Mouse (Mus musculus): ENCODE measurements around the gene Saxo1. TPM values are rescaled to one million over a fixed set of nuclear protein-coding genes. Genes with fewer than 3 reads are reported as not detected.

Gene Saxo1
- polyA plus RNA-seq, 1 experiment from 2014 or later = not detected

GRCm38 (mm10) chr4:86555035-86555707 lies 3.0 kb downstream of the Saxo1 start:
- ATAC-seq (replicated peaks; ENCODE audit: low FRiP score) = 0 out of 2 replicates have a peak, but pooled peaks have one; percentile 36
- 22% methylated on average over 6 of the region's 6 CpGs for WGBS
- H3K36me3 ChIP-seq = no peaks in the 10 kb centered on the region

GRCm38 (mm10) chr4:86548332-86548731 lies 9.8 kb downstream of the Saxo1 start:
- H3K4me1 ChIP-seq = peaks cover 13% of the 10 kb centered on the region
- no peak overlapping the region for H3K27ac ChIP-seq
- no peaks in the 10 kb centered on the region for H3K27me3 ChIP-seq
- no peaks in the 10 kb centered on the region for H3K9me3 ChIP-seq (replicated peaks)
- no peak overlapping the region for H3K9ac ChIP-seq
- no peak overlapping the region for H3K4me3 ChIP-seq (replicated peaks)
- no peak overlapping the region for H3K4me2 ChIP-seq
- 87% methylated on average over 9 of the region's 9 CpGs for WGBS
- no peaks in the 10 kb centered on the region for H3K36me3 ChIP-seq
- ATAC-seq (replicated peaks; ENCODE audit: low FRiP score) = no peak

More at GRCm38 (mm10) chr4:86555035-86555707, 3.0 kb downstream of the Saxo1 start:
- H3K4me1 ChIP-seq = 0 out of 2 replicates have a peak, but pooled peaks cover 2% of the 10 kb centered on the region
- no peaks in the 10 kb centered on the region for H3K9me3 ChIP-seq (replicated peaks)
- H3K27me3 ChIP-seq = no peaks in the 10 kb centered on the region
- no peak overlapping the region for H3K4me2 ChIP-seq
- no peak overlapping the region for H3K27ac ChIP-seq
- H3K9ac ChIP-seq = no peak overlapping the region
- H3K4me3 ChIP-seq (replicated peaks) = no peak overlapping the region

GRCm38 (mm10) chr4:86545615-86546014 lies 12.5 kb downstream of the Saxo1 start:
- Histone ChIP-seq H3K9me3 (replicated peaks) (no peaks in the 10 kb centered on the region), H3K27ac (no peak overlapping the region), H3K4me1 (peaks cover 14% of the 10 kb centered on the region), H3K9ac (no peak overlapping the region), H3K36me3 (no peaks in the 10 kb centered on the region), H3K4me3 (replicated peaks) (no peak overlapping the region), H3K4me2 (no peak overlapping the region), H3K27me3 (no peaks in the 10 kb centered on the region)
- whole genome bisulfite sequencing = 47% methylated on average over 5 of the region's 5 CpGs
- 0 out of 2 replicates have a peak, but pooled peaks have one; percentile 20 for ATAC-seq (replicated peaks; ENCODE audit: low FRiP score)

GRCm38 (mm10) chr4:86543999-86544398 lies 14.1 kb downstream of the Saxo1 start:
- H3K36me3 ChIP-seq = no peaks in the 10 kb centered on the region
- no peak overlapping the region for H3K27ac ChIP-seq
- H3K27me3 ChIP-seq = no peaks in the 10 kb centered on the region
- 42% methylated on average over 3 of the region's 3 CpGs for WGBS
- no peak overlapping the region for H3K9ac ChIP-seq
- no peak overlapping the region for H3K4me3 ChIP-seq (replicated peaks)
- H3K9me3 ChIP-seq (replicated peaks) = no peaks in the 10 kb centered on the region
- H3K4me1 ChIP-seq = peaks cover 14% of the 10 kb centered on the region
- no peak overlapping the region for H3K4me2 ChIP-seq
- peak; percentile 78 for ATAC-seq (replicated peaks; ENCODE audit: low FRiP score)

- 83% methylated on average over 1 of the region's 1 CpGs for WGBS
- Histone ChIP-seq H3K36me3 (no peaks in the 10 kb centered on the region), H3K27ac (no peak overlapping the region), H3K27me3 (no peaks in the 10 kb centered on the region), H3K4me2 (no peak overlapping the region), H3K4me1 (peaks cover 14% of the 10 kb centered on the region), H3K9ac (no peak overlapping the region), H3K4me3 (replicated peaks) (no peak overlapping the region), H3K9me3 (replicated peaks) (no peaks in the 10 kb centered on the region)
- no peak for ATAC-seq (replicated peaks; ENCODE audit: low FRiP score)
Measured at GRCm38 (mm10) chr4:86541573-86541972, 16.6 kb downstream of the Saxo1 start.

- Histone ChIP-seq H3K4me3 (replicated peaks) (no peak overlapping the region), H3K9ac (no peak overlapping the region), H3K36me3 (no peaks in the 10 kb centered on the region), H3K27me3 (no peaks in the 10 kb centered on the region), H3K4me1 (peaks cover 12% of the 10 kb centered on the region), H3K27ac (no peak overlapping the region), H3K9me3 (replicated peaks) (no peaks in the 10 kb centered on the region), H3K4me2 (no peak overlapping the region)
- no peak for ATAC-seq (replicated peaks; ENCODE audit: low FRiP score)
- WGBS = 88% methylated on average over 5 of the region's 5 CpGs
Measured at GRCm38 (mm10) chr4:86538936-86539335, 19.2 kb downstream of the Saxo1 start.

GRCm38 (mm10) chr4:86537972-86538371 lies 20.2 kb downstream of the Saxo1 start:
- no peak overlapping the region for H3K4me2 ChIP-seq
- H3K27me3 ChIP-seq = no peaks in the 10 kb centered on the region
- no peak overlapping the region for H3K4me3 ChIP-seq (replicated peaks)
- no peak overlapping the region for H3K27ac ChIP-seq
- no peaks in the 10 kb centered on the region for H3K36me3 ChIP-seq
- H3K9me3 ChIP-seq (replicated peaks) = no peaks in the 10 kb centered on the region
- no peak overlapping the region for H3K9ac ChIP-seq
- ATAC-seq (replicated peaks; ENCODE audit: low FRiP score) = no peak
- peaks cover 9% of the 10 kb centered on the region for H3K4me1 ChIP-seq
- 44% methylated on average over 4 of the region's 4 CpGs for WGBS

- H3K9me3 ChIP-seq (replicated peaks) = no peaks in the 10 kb centered on the region
Measured at GRCm38 (mm10) chr4:86534091-86534481, 24.0 kb downstream of the Saxo1 start.

GRCm38 (mm10) chr4:86533406-86534090 lies 24.6 kb downstream of the Saxo1 start:
- Histone ChIP-seq H3K36me3 (no peaks in the 10 kb centered on the region), H3K4me3 (replicated peaks) (no peak overlapping the region), H3K27me3 (no peaks in the 10 kb centered on the region), H3K4me2 (no peak overlapping the region), H3K4me1 (peaks cover 9% of the 10 kb centered on the region), H3K27ac (peak overlapping the region; percentile 63), H3K9me3 (replicated peaks) (no peaks in the 10 kb centered on the region), H3K9ac (no peak overlapping the region)
- WGBS = 52% methylated on average over 8 of the region's 8 CpGs
- no peak for ATAC-seq (replicated peaks; ENCODE audit: low FRiP score)

More at GRCm38 (mm10) chr4:86534091-86534481, 24.0 kb downstream of the Saxo1 start:
- no peak overlapping the region for H3K4me2 ChIP-seq
- H3K36me3 ChIP-seq = no peaks in the 10 kb centered on the region
- no peaks in the 10 kb centered on the region for H3K27me3 ChIP-seq
- no peak overlapping the region for H3K4me3 ChIP-seq (replicated peaks)
- no peak overlapping the region for H3K9ac ChIP-seq
- WGBS = 36% methylated on average over 5 of the region's 5 CpGs
- no peak for ATAC-seq (replicated peaks; ENCODE audit: low FRiP score)
- peak overlapping the region; percentile 63 for H3K27ac ChIP-seq
- H3K4me1 ChIP-seq = peaks cover 9% of the 10 kb centered on the region

GRCm38 (mm10) chr4:86529161-86529560 lies 29.0 kb downstream of the Saxo1 start:
- 84% methylated on average over 6 of the region's 6 CpGs for WGBS
- no peak overlapping the region for H3K4me3 ChIP-seq (replicated peaks)

GRCm38 (mm10) chr4:86527162-86528136 lies 30.7 kb downstream of the Saxo1 start:
- Histone ChIP-seq H3K4me3 (replicated peaks) (no peak overlapping the region), H3K4me1 (peaks cover 8% of the 10 kb centered on the region), H3K4me2 (no peak overlapping the region), H3K9me3 (replicated peaks) (no peaks in the 10 kb centered on the region), H3K9ac (no peak overlapping the region), H3K27ac (peak overlapping the region; percentile 82), H3K27me3 (no peaks in the 10 kb centered on the region), H3K36me3 (no peaks in the 10 kb centered on the region)
- WGBS = 47% methylated on average over 11 of the region's 11 CpGs
- ATAC-seq (replicated peaks; ENCODE audit: low FRiP score) = peak; percentile 77

More at GRCm38 (mm10) chr4:86529161-86529560, 29.0 kb downstream of the Saxo1 start:
- no peaks in the 10 kb centered on the region for H3K9me3 ChIP-seq (replicated peaks)
- no peaks in the 10 kb centered on the region for H3K27me3 ChIP-seq
- no peak for ATAC-seq (replicated peaks; ENCODE audit: low FRiP score)
- peaks cover 16% of the 10 kb centered on the region for H3K4me1 ChIP-seq
- no peak overlapping the region for H3K27ac ChIP-seq
- H3K9ac ChIP-seq = no peak overlapping the region
- no peak overlapping the region for H3K4me2 ChIP-seq
- no peaks in the 10 kb centered on the region for H3K36me3 ChIP-seq
